Mouse (Mus musculus) kidney, embryonic 15.5 days (tissue): Measurements from ENCODE around the gene Ap1m2. TPM values are rescaled to one million over a fixed set of nuclear protein-coding genes. Genes with fewer than 3 reads are reported as not detected.
"Not testable (repeated sequence)": the region's sequence is repeated elsewhere in the genome, so short reads cannot be mapped to it uniquely, and the experiment has no call there.

Source experiments
- ATAC-seq: fragments of 200-750 bp; cut with Nextera tagmentation; replicated peaks from 2 replicates; pipeline ENCODE4 v1.8.0; 2017; ENCODE audit warnings: moderate TSS enrichment; ENCODE audit not compliant: low FRiP score
- H3K27ac ChIP-seq: fragments of 300-500 bp; sonication (generic); 2 replicates; pipeline ENCODE4 v1.5.1; 2015; ENCODE audit warnings: mild to moderate bottlenecking, inconsistent platforms
- H3K27me3 ChIP-seq: fragments of 300-500 bp; sonication (generic); 2 replicates; pipeline ENCODE4 v1.6.1; 2015; ENCODE audit warnings: inconsistent platforms
- H3K36me3 ChIP-seq: fragments of 300-500 bp; sonication (generic); 2 replicates; pipeline ENCODE4 v1.6.1; 2015; ENCODE audit warnings: inconsistent platforms
- H3K4me1 ChIP-seq: fragments of 300-500 bp; sonication (generic); 2 replicates; pipeline ENCODE4 v1.6.1; 2015; ENCODE audit warnings: inconsistent platforms
- H3K4me2 ChIP-seq: fragments of 300-500 bp; sonication (generic); 2 replicates; pipeline ENCODE4 v1.6.1; 2015; ENCODE audit warnings: moderate library complexity, mild to moderate bottlenecking, inconsistent platforms
- H3K4me3 ChIP-seq: fragments of 300-500 bp; sonication (generic); replicated peaks from 2 replicates; pipeline ENCODE4 v1.5.1; 2015; ENCODE audit warnings: mild to moderate bottlenecking, inconsistent platforms
- H3K9ac ChIP-seq: fragments of 300-500 bp; sonication (generic); 2 replicates; pipeline ENCODE4 v1.6.1; 2015; ENCODE audit warnings: mild to moderate bottlenecking, inconsistent platforms
- H3K9me3 ChIP-seq: fragments of 300-500 bp; sonication (generic); replicated peaks from 2 replicates; pipeline ENCODE4 v1.6.1; 2016; ENCODE audit warnings: inconsistent platforms
- WGBS: fragments of 180-500 bp; shearing (Covaris S2); methylation state at CpG from one replicate; pipeline ENCODE4 v1.1.7; 2015; ENCODE audit warnings: mixed read lengths; 5-methylcytosine and 5-hydroxymethylcytosine counted together
- polyA plus RNA-seq: library from polyadenylated mRNA; unstranded; fragments of >200 nt; fragmentation: Nextera tagmentation; extraction: Ambion mirVana; gene quantifications from 2 replicates; pipeline ENCODE4 v1.2.1, GENCODE M21; 2015

Ap1m2 gene
- polyA plus RNA-seq, 1 experiment from 2014 or later: 37.1 TPM

DNA sequence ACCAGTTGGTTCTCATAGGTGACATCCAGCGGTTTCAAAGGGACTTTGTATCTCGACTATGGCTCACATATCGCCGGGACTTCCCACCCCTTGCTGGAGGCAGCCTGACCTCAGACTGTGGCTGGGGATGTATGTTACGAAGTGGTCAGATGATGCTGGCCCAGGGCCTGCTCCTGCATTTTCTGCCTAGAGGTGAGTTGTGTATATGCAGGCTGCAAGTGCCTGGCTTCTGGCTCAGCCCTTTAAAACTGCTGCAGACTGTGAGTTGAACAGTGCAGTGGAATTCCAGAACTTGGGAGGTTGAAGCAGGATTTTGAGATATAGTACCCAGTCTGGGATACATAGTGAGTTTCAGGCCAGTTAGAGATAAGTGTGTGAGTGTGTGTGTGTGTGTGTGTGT is 45.2 kb downstream of the Ap1m2 start:
- Histone ChIP-seq H3K4me3 (peak overlapping the region; percentile 78; the same call in 1 of the 2 replicates), H3K27me3 (no peaks in the 10 kb centered on the region), H3K9ac (no peak overlapping the region), H3K36me3 (peaks cover 55% of the 10 kb centered on the region), H3K27ac (no peak overlapping the region), H3K4me2 (peak overlapping the region; percentile 82), H3K4me1 (peaks cover 24% of the 10 kb centered on the region), H3K9me3 (no peaks in the 10 kb centered on the region)
- WGBS: 77% methylated on average over 5 of the region's 5 CpGs
- ATAC-seq: no peak

DNA sequence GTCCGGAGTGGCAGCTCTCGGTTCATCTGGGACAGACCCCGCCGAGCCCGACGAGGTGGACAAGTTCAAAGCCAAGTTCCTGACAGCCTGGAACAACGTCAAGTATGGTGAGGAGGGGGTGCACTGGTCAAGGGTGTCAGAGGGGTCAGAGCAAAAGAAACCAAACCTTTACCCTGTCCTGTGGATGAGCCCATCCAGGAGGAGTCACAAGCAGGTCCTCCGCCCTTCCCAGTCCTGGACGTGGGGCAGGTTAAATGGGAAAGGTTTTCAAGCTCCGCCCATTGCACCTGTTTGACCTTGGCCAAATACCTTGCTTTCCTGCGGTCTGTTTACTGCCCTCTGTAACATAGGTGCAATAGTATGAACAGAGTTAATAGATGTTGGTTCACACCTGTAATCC is 46.5 kb downstream of the Ap1m2 start:
- H3K27ac ChIP-seq: peak overlapping the region; percentile 72
- peaks cover 24% of the 10 kb centered on the region for H3K4me1 ChIP-seq
- H3K9ac ChIP-seq: peak overlapping the region; percentile 82
- WGBS: 5% methylated on average over 11 of the region's 11 CpGs
- H3K27me3 ChIP-seq: no peaks in the 10 kb centered on the region
- peak overlapping the region; percentile 78 for H3K4me3 ChIP-seq
- peak overlapping the region; percentile 82 for H3K4me2 ChIP-seq
- H3K36me3 ChIP-seq: peaks cover 43% of the 10 kb centered on the region
- ATAC-seq: peak; percentile 17
- no peaks in the 10 kb centered on the region for H3K9me3 ChIP-seq

DNA sequence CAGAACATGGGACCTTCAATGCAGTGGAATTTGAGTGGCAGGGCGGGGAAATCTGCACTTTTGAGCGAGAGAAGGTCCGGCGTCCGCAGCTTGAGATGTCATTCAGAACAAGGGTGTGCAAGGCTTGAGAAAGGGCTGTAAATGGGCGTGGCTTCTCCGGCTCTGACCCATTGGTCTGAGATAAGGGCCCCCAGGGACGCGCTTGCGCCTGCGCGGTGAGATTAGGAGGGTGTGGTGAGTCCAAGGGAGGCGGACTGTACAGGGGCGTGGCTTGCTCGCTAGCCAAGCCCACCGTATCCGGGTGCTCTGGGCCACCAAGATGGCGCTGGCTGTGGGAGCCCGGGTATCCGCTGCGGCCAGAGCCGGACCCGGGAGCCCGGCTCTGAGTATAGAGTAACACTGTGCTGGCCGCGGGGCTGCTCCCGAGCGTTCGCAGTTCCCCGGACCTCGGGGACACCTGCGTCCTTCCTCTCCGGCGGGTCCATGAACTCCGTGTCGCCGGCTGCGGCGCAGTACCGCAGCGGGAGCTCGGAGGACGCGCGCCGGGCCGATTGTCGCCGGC is 47.1 kb downstream of the Ap1m2 start, which contains the start of gene Atg4d:
Gene Atg4d, plus strand, starts transcription at position 294 of the 562 bp plus-strand sequence.
- WGBS: under 1% methylated on average over 44 of the region's 49 CpGs
- Histone ChIP-seq H3K9ac (peak within 1 kb of the TSS; percentile 82), H3K27me3 (no peaks in the 10 kb centered on the region), H3K9me3 (no peaks in the 10 kb centered on the region), H3K27ac (peak within 1 kb of the TSS; percentile 90), H3K36me3 (peaks cover 37% of the 10 kb centered on the region), H3K4me2 (peak within 1 kb of the TSS; percentile 82), H3K4me1 (peaks cover 24% of the 10 kb centered on the region), H3K4me3 (peak within 1 kb of the TSS; percentile 78)
- peak; percentile 98 for ATAC-seq

DNA sequence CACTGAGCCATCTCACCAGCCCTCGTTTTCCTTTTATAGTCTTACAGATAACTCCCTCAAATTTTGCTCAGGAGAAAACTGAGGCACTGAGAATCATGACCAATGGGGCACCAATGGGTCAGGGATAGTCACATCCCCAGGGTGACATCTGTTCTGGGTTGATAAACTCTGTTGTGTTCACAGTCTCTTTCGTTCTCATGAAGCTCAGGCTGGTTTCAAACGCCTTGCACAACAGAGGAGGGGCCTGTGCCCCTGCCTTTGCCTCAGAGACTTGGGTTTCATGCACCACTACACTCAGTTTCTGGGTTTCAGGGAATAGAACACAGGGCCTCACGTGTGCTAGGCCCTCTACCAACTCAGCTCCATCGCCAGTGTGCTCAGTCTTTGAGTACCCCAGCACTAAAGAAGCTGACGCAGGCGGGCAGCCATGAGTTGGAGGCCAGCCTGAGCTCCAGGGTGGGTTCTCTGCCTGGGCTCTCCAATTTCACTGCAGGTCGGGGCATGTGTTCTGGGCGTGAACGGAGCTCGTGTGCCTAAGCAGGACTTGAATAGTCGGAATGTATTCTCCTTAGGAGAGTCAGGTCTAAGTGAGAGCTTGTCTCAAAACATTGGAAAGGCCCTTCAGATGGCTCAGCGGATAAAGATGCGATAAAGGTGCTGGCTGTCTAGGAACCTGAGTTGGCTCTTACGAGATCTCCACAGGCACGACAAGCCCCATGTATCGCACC is 47.7 kb downstream of the Ap1m2 start:
- Histone ChIP-seq H3K9ac (peak overlapping the region; percentile 82; the same call in 1 of the 2 replicates), H3K27me3 (no peaks in the 10 kb centered on the region), H3K4me2 (peak overlapping the region; percentile 82), H3K27ac (peak overlapping the region; percentile 90), H3K36me3 (peaks cover 32% of the 10 kb centered on the region), H3K4me1 (peaks cover 24% of the 10 kb centered on the region), H3K4me3 (peak overlapping the region; percentile 78), H3K9me3 (no peaks in the 10 kb centered on the region)
- 13% methylated on average over 17 of the region's 17 CpGs for WGBS
- peak; percentile 45 for ATAC-seq

DNA sequence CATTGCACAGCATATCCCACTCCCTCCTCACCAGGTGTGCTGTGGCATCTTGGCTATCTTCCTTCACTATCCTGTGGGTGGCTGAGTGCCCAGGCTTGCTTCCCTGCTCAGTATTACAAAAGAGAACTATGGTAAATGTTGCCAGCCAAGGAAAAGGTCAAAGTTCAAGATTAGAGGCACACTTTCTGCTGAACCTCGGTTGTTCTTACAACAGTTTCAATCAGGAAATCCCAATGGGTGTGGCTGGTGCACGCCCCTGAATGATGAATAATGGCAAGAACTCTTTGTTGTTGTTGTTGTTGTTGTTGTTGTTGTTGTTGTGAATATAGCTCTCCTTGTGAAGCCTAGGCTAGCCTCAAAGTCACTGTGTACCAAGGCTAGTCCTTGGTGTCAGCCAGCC is 50.3 kb downstream of the Ap1m2 start:
- peaks cover 21% of the 10 kb centered on the region for H3K4me1 ChIP-seq
- no peaks in the 10 kb centered on the region for H3K27me3 ChIP-seq
- WGBS: 61% methylated on average over 2 of the region's 2 CpGs
- no peak overlapping the region for H3K27ac ChIP-seq
- no peak overlapping the region for H3K4me3 ChIP-seq
- peaks cover 6% of the 10 kb centered on the region for H3K36me3 ChIP-seq
- H3K4me2 ChIP-seq: no peak overlapping the region
- no peak for ATAC-seq
- H3K9me3 ChIP-seq: no peaks in the 10 kb centered on the region
- no peak overlapping the region for H3K9ac ChIP-seq

DNA sequence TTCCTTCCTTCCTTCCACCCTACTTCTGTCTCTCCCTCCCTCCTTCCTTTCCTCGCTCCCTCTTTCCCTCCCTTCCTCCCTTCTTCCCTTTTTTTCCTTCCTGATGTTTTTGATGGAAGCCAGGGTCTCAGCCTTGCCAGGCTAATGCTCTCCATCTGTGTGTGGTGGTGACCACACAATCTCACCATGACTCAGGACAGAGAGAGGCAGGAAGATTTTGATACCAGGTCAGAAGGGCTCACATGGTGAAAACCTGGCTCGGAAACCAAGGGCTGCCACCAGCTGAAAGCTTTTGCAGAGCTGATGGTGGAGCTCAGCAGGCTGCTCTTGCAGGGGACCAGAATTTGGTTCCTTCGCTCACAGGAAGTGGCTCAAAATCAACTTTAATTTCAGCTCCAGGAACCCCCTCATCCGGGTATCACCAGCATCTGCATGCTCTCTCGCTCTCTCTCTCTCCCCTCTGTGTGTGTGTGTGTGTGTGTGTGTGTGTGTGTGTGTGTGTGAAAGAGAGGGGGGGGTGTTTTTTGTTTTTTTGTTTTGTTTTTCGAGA is 51.6 kb downstream of the Ap1m2 start:
- H3K4me3 ChIP-seq: no peak overlapping the region
- peaks cover 8% of the 10 kb centered on the region for H3K4me1 ChIP-seq
- H3K9me3 ChIP-seq: no peaks in the 10 kb centered on the region
- no peak for ATAC-seq
- H3K4me2 ChIP-seq: no peak overlapping the region
- no peak overlapping the region for H3K9ac ChIP-seq
- no peak overlapping the region for H3K27ac ChIP-seq
- 76% methylated on average over 6 of the region's 6 CpGs for WGBS
- H3K36me3 ChIP-seq: no peaks in the 10 kb centered on the region
- no peaks in the 10 kb centered on the region for H3K27me3 ChIP-seq

DNA sequence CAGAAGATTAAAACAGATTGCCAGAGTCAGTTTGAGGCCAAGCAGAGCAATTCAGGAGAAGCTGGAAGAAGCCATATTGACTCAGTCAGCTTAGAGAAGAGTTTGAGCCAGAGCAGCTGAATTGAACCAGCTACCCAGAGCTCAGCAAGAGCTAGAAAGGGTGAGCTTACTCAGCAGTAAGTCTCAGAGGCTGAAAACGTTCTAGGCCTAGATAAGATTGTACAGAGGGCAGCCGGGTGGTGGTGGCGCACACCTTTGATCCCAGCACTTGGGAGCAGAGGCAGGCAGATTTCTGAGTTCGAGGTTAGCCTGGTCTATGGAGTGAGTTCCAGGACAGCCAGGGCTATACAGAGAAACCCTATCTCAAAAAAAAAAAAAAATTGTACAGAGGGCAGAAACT is 55.8 kb downstream of the Ap1m2 start:
- ATAC-seq, H3K36me3 ChIP-seq, H3K27ac ChIP-seq, H3K27me3 ChIP-seq, H3K9me3 ChIP-seq, H3K4me3 ChIP-seq, H3K9ac ChIP-seq, H3K4me2 ChIP-seq, H3K4me1 ChIP-seq: not testable (repeated sequence)
- WGBS: 85% methylated on average over 4 of the region's 4 CpGs

DNA sequence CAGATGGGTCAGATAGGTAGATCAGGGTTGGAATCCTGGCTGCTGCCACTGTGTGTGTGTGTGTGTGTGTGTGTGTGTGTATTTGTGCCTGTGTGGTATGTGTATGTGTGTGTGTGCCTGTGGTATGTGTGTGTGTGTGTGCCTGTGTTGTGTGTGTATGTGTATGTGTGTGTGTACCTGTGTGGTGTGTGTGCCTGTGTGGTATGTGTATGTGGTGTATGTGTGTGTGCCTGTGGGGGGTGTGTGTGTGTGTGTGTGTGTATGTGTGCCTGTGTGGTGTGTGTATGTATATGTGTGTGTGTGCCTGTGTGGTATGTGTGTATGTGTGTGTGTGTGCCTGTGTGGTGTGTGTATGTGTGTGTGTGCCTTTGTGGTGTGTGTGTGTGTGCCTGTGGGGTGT is 57.4 kb downstream of the Ap1m2 start:
- Histone ChIP-seq H3K4me3 (no peak overlapping the region), H3K4me2 (no peak overlapping the region), H3K36me3 (no peaks in the 10 kb centered on the region), H3K4me1 (peaks cover 2% of the 10 kb centered on the region; the same call in 1 of the 2 replicates), H3K27ac (no peak overlapping the region), H3K27me3 (peaks cover 26% of the 10 kb centered on the region), H3K9ac (no peak overlapping the region), H3K9me3 (no peaks in the 10 kb centered on the region)
- ATAC-seq: no peak

DNA sequence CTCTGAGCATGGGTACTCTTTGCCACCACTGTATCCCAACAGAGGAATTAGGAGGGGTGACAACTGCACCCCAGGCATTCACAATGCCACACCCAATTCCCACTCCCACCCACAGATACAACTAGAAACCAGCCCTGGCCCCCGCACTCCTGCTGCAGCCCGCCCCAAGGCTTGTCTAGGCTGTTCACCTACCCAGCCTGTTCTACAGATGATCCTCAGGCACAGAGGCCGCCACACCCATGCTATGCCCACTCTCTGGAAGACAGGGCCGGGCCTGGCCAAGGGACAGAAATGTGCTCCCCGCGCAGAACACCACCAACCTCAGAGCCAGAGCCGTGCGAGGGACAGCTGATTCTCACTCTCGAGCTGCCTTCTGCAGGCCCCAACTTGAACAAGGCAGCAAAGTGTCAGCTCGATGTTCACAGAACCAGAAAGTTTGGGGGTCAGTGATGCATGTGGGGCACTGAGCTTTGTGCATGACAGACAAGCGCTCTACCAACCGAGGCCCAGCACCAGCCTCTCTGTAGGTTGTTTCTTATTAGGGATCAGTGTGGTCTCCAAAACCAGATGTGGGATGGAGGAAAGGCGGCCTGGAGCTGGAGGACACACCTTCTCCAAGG is 60.9 kb downstream of the Ap1m2 start:
- Histone ChIP-seq H3K4me1 (peaks cover 14% of the 10 kb centered on the region), H3K4me2 (no peak overlapping the region), H3K36me3 (no peaks in the 10 kb centered on the region), H3K9me3 (no peaks in the 10 kb centered on the region), H3K9ac (no peak overlapping the region), H3K4me3 (no peak overlapping the region), H3K27ac (no peak overlapping the region), H3K27me3 (peaks cover 60% of the 10 kb centered on the region)
- ATAC-seq: no peak
- WGBS: 61% methylated on average over 13 of the region's 13 CpGs

DNA sequence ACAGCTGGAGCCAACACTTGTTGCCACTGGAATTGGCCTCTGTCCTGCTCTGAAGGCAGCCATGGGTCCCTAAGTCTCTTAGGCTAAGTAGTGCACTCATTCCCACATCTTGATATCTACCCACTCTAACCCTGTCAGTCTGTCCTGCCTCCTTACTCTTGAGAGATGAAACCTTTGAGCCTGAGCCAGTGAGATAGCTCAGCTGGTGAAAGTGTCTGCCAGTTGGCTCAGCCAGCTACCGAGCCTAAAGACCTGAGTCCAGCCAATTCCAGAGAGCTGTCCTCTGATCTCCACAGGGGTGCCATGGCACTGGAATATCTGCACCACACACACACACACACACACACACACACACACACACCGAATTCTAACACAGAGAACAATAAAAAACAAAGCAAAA is 61.6 kb downstream of the Ap1m2 start:
- no peak overlapping the region for H3K27ac ChIP-seq
- 48% methylated on average over 2 of the region's 2 CpGs for WGBS
- ATAC-seq: no peak
- no peak overlapping the region for H3K9ac ChIP-seq
- peaks cover 14% of the 10 kb centered on the region for H3K4me1 ChIP-seq
- H3K9me3 ChIP-seq: no peaks in the 10 kb centered on the region
- no peak overlapping the region for H3K4me3 ChIP-seq
- peaks cover 67% of the 10 kb centered on the region for H3K27me3 ChIP-seq
- H3K4me2 ChIP-seq: no peak overlapping the region
- H3K36me3 ChIP-seq: no peaks in the 10 kb centered on the region

DNA sequence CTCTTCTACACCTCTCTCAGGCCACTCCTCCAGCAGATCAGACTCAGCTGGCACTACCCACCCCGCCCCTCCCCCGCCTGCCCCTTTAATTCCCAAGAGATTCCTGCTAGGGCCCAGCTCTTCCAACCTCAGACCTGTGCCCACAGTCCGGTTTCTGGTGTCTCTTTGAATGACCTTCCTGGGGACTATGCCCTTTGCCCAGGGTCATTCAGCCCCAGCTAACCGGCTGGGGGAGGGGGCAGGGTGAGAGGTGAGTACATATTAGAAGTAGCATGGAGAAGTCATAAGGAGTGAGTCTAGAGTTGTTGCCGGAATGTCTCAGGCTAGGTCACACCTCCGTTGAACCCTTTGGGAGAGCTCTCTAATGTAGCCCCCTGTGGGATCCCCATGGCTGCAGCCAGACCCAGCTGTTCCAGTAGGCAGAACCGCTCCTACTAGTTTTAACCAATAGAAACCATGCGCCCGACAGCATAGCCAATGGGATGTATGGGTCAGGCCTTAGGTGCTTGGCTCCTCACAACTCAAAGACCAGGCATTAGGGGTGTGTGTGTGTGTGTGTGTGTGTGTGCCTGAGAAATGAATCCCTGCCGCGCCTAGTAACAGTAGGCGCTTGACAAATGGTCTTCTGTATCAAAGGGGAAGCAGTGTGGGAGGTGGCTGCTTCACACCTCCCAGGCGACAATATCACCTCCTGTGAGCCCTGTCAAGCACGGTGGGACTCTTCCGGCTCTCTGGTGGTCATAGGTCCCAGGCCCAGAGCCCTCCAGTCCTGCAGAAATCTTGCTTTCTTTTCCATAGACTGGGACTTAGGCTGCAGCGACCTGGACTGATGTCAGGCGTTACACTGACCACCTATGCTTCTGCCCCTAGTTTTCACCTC is 62.3 kb downstream of the Ap1m2 start:
- Histone ChIP-seq H3K9ac (no peak overlapping the region), H3K4me2 (no peak overlapping the region), H3K4me3 (no peak overlapping the region), H3K27ac (no peak overlapping the region), H3K27me3 (peaks cover 73% of the 10 kb centered on the region), H3K9me3 (no peaks in the 10 kb centered on the region), H3K4me1 (peaks cover 20% of the 10 kb centered on the region), H3K36me3 (no peaks in the 10 kb centered on the region)
- 21% methylated on average over 17 of the region's 17 CpGs for WGBS
- ATAC-seq: no peak; the same call in 1 of the 2 replicates
